Mouse (Mus musculus) c-Kit-positive CD71-negative TER-119-negative erythroid progenitor cells, embryonic 14.5 days (primary cell): ENCODE measurements at regions not wholly inside any gene's neighbourhood (a gene's known extent, or its start where the extent isn't known, plus 50 kb on each side); places are given as distances from the start of the nearest gene placed in this dataset.
"Not testable (repeated sequence)": the region's sequence is repeated elsewhere in the genome, so short reads cannot be mapped to it uniquely, and the experiment has no call there.

ENCODE experiments used
- DNase-seq: peaks from one replicate; pipeline ENCODE4 v3.0.0-alpha.2; 2013; ENCODE audit warnings: low read depth

GRCm38 (mm10) chr10:30470831-30471230, 129.7 kb downstream of the Trmt11 start:
- DNase-seq, result no peak

GRCm38 (mm10) chr10:30450616-30451015, 149.9 kb downstream of the Trmt11 start:
- no peak for DNase-seq

- no peak for DNase-seq
Observed at GRCm38 (mm10) chr10:30447057-30447456, 153.5 kb downstream of the Trmt11 start.

GRCm38 (mm10) chr10:30446572-30446971, 154.0 kb downstream of the Trmt11 start:
- no peak for DNase-seq

GRCm38 (mm10) chr10:30439802-30440201, 160.7 kb downstream of the Trmt11 start:
- no peak for DNase-seq

DNA sequence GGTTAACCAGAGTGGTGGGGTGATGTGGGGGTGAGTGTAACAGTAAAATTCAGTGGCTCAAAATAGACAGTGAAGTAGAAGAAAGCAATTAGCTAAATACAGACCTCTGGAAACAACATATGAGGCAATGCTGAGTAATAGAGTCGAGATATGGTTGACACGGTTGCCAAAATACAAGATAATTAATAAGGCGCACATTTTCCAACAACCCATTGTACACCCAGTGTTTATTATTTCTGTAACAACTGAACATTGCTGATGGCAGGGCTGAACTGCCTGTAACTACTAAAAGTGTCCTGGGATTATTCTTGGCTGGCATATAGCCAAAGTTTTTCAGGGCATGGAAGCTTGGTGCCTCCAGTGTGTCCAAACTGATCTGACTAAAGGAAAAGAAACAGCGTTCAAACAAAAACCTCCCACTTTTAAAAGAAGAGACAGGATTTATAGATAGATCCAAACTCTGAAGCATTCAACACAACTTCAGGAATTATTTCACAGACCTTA, 174.1 kb downstream of the Trmt11 start:
- no peak for DNase-seq

- peak; percentile 6 for DNase-seq
Observed at GRCm38 (mm10) chr10:30419391-30420043, 181.0 kb downstream of the Trmt11 start.

- DNase-seq, result no peak
Observed at GRCm38 (mm10) chr10:30416314-30416713, 184.2 kb downstream of the Trmt11 start.

DNA sequence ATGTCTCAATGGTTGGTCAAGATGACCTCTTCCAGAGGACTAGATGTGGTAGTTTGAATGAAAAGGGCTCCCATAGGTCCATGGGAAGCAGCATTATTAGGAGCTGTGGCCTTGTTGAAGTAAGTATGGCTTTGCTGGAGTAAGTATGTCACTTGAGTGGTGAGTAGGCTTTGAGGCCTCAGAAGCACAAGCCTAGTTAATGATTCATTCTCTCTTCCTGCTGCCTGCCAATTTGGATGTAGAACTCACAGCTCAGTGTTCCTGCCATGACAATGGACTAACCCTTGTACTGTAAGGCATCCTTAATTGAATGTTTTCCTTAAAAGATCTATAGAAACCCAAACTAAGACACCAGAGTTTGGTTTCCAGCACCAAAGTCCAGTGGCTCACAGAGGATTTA, 188.8 kb downstream of the Trmt11 start:
- no peak for DNase-seq

DNA sequence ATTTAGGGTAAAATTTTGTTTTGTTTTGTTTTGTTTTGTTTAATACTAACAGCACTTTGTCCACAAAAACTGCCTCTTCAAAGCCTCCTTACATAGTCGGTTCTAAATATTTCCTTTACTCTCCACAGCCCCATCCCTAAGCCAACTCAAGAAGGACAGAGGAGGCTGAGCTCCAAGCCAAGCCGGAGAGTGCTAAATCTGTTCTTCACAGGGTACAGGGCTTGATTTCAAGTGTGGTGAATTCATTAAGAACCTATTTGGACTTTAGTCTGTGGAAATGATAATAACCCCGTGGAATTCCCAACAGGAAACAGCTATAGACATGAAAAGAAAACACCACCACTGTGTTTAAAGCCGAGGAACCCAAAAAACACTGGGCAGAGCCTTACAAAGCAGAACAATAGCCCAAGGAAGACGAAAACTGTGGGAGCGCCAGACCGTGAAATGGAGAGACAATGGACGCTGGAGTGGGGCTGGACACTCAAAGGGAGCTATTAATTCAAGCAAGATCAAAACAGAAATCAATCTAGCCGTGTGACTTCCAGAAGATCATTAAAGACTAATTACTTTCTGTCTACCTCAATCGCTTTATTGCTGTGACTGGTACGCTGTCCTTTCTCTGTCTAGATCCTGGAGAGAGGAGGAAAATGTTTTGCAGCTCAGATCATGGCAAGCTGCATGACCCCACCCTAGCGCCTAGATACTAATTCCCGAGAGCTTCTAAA, 194.7 kb downstream of the Trmt11 start:
- no peak for DNase-seq

GRCm38 (mm10) chr10:30370542-30370941, 170.2 kb upstream of the Cenpw start:
- no peak for DNase-seq

- DNase-seq, result not testable (repeated sequence)
Observed at GRCm38 (mm10) chr10:30360811-30361210, 160.5 kb upstream of the Cenpw start.

DNA sequence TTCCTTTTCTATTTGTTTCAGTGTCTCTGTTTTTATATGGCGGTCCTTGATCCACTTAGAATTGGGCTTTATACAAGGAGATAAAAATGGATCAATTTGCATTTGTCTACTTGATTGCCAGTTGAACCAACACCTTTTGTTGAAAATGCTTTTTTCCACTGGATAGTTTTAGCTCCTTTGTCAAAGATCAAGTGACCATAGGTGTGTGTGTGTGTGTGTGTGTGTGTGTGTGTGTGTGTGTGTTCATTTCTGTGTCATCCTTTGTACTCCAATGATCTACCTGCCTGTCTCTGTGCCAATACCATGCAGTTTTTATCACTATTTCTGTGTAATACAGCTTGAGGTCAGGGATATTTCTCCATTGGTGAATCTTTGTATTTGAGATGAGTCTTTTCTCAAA, 158.7 kb upstream of the Cenpw start:
- no peak for DNase-seq

GRCm38 (mm10) chr10:30342965-30343478, 142.7 kb upstream of the Cenpw start:
- no peak for DNase-seq

DNA sequence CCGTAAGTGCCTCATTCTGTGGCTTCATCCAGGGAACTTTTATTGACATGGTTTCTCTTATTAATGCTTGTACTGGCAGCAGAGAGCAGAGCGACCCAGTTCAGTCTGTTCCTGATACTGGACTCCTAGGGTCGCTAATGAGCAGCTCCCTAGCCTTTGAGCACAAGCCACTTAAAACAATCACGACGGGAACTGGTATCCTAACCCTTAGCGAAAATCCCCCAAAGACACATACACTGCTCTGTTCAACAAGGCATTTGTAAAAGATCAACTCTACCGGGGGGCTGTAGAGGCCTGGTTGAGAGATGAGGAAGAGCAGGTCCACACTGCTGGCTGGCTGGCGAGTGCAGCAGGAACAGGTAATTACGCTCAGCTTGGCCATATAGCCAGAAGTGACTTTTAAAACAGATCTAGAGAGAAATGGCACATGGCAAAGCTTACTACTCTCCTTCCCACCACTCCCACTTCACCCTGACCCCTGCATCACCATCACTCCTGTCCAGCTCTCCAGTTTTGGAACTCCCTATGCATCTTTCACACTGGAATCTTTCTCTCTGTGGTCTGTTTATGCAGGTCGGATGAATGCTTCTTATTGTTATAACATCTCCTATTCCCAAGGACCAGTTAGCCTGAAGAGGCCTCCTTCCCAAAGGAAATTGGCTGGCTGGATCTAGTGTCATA, 128.1 kb upstream of the Cenpw start:
- DNase-seq, result no peak

GRCm38 (mm10) chr10:30327849-30328248, 127.5 kb upstream of the Cenpw start:
- no peak for DNase-seq

DNA sequence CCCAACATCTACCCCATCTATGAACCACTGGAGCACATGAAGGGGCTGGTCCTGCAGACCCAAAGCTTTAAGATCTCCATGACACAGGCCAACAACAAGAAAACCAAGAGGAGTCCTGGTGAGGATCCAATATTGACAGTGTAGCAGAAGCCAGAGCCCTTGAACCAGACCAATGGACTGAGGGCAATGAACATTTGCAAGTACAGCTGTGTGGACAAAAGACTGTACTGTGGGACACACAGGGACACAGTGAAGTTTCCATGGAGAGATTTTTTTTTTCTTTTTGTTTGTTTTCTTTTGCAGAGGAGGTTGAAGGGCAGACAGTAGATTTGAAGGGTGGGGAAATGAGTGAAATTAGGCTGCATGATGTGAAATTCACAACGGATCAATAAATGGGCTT, 126.5 kb upstream of the Cenpw start:
- DNase-seq, result no peak

DNA sequence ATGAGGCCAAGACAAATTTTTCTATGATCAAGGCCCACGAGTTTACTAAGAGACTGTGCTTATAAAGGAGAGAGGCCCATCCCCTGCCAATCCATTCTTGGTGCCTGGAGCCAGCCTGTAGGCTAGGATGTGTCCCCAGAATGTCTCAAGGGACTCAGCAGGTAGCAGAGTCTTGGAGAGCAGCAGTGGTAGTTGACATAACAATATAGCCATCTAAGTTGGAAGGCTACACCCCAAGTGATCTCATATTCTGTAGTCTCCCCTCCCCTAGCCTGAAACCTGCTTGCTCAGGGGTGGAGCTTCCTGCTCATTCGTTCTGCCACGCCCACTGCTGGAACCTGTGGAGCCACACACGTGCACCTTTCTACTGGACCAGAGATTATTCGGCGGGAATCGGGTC, 95.5 kb upstream of the Cenpw start:
- not testable (repeated sequence) for DNase-seq

- no peak for DNase-seq
Observed at GRCm38 (mm10) chr10:30281666-30282065, 81.3 kb upstream of the Cenpw start.

DNA sequence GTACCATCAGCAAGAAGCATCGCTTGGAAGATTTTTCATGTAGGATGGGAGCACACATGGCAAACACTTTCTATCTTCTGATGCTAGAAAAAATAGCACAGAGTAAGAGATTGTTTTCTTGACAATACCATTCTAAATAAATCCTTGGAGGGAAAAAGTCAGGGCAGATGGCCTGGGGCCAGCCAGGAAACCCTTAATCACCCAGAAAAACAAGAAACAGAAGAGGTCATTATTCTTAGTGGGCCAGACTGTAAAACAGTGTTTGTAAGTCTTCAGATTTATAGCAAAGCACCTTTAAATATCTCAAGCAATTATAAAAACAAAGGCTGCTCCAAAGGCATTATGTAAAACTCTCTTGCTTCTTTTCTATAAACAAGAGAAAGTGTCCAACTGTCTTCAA, 80.1 kb upstream of the Cenpw start:
- no peak for DNase-seq

GRCm38 (mm10) chr10:30279978-30280377, 79.6 kb upstream of the Cenpw start:
- no peak for DNase-seq

DNA sequence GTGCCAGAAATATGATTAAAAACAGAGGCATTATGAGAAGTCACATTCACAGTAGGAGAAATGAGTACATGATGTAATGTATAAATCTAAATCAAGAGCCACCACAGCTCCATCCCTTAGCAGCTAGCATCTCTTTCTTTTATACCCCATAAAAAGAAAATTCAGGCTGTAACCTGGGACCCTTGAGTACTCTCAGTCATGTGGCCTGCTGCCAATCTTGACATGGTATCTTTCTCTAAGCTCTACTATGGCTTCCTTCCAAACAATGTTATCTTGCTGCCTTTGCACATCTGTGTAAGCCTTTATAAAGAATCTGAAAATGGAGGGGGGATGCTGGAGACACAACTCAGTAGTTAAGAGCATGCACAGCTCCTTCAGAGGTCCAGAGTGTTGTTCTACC, 78.6 kb upstream of the Cenpw start:
- no peak for DNase-seq

DNA sequence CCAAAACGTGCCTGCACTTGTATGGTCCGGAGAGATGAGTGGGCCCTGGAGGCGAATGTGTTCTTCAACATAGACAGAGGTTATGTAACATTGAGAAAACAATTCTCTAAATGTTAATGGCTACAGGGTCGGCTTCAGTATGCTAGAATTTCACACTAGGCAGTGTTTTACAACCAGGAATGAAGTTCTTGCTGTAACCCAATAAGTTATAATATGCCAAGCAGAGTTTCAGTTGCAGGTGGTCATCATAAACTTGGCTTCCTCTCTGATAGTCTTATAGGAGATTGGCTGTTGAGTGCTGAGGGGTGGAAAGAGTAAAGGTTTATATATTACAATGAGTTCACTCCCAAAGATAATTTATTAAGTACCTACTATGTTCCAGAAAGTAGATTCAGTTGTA, 64.8 kb upstream of the Cenpw start:
- DNase-seq, result no peak
